Mouse (Mus musculus) stomach, postnatal 0 days (tissue): ENCODE data around the gene Parva.

Experiments
- CTCF ChIP-seq: IDR thresholded peaks from 2 replicates; pipeline ENCODE4 v1.5.1; 2016; ENCODE audit warnings: antibody characterized with exemption, low read depth, mild to moderate bottlenecking, moderate library complexity
- EP300 ChIP-seq: optimal IDR thresholded peaks from 2 replicates; pipeline ENCODE3; 2016; ENCODE audit warnings: antibody characterized with exemption

DNA sequence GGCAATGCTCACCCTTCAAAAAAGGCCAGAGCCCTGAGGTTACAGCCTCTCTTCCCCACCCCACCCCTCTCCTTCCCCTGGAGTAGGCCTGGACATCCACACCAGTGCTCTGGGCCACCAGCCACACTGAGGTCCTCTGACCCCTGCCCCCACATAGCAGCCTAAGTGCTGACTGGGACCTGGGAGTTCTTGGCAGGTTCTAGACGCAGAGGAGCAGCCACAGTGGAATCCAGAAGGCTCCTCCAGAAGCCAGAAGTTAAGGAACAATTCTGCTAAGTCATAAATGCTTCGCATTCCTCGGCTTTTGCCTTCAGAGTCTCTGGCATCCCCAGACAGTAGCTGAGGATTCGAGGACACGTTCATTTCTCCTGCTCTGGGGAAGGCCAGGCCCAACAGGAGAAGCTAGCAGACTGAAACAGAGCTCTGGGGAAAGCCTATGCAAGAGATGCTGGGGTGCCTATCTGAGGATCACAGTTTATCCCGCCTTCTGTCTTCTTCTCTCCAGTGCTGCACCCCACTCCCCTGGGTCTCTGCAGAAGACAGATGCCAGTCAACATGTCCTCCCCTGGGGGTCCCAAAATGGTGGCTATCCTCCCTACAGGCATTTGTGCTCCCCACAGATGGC, 168.0 kb downstream of the Parva start:
- no peak for TF ChIP-seq EP300
- TF ChIP-seq CTCF = no peak
